11 mouse cellular contexts compared by ENCODE assay signal in genomic region chr2:60720205-60720604, GRCm38 (mm10). TPM values are rescaled to one million over a fixed set of nuclear protein-coding genes. Genes with fewer than 3 reads are reported as not detected.
DNase-seq lines count a peak whose midpoint lies in the region; ATAC-seq and TF ChIP-seq lines count a peak whose summit lies in the region.
"Had no signal": no experiment of that assay in that cellular context is flagged by ENCODE, and none has a peak within 500 bp of the region (broad histone marks: within the 10 kb centered on the region; RNA-seq: fewer than 3 reads in every experiment).

No protein-coding gene starts in this region.

- no peaks in the 10 kb centered on the region for H3K36me3 ChIP-seq in heart, embryonic 11.5 days (ENCODE audit: control insufficient read depth, insufficient read depth, low read length)
- H3K36me3 ChIP-seq in kidney, postnatal 0 days (ENCODE audit: insufficient read depth, low read length) = no peaks in the 10 kb centered on the region
- H3K36me3 ChIP-seq in forebrain, postnatal 0 days (ENCODE audit: insufficient read depth) = no peaks in the 10 kb centered on the region
- H3K36me3 ChIP-seq: embryonic facial prominence, embryonic 10.5 days; limb, embryonic 13.5 days had no signal

- no peak for ATAC-seq in heart, embryonic 11.5 days (replicated peaks; ENCODE audit: insufficient number of reproducible peaks, low FRiP score, low TSS enrichment)
- peak; percentile 52 for ATAC-seq in kidney, postnatal 0 days (replicated peaks; ENCODE audit: low FRiP score, low read depth)
- ATAC-seq in forebrain, postnatal 0 days = no peak
- no peak for ATAC-seq in monocyte, adult 5-6 weeks (replicated peaks; ENCODE audit: insufficient number of reproducible peaks, low FRiP score, low TSS enrichment, poor library complexity, severe bottlenecking)

- peaks cover 10% of the 10 kb centered on the region; the same call in 1 of the 2 replicates for H3K4me1 ChIP-seq in heart, embryonic 11.5 days (ENCODE audit: control insufficient read depth, insufficient read depth, low read length)
- H3K4me1 ChIP-seq in kidney, postnatal 0 days (replicated peaks; ENCODE audit: insufficient read depth, low read length) = peaks cover 4% of the 10 kb centered on the region; the same call in 1 of the 2 replicates
- 0 out of 2 replicates have a peak, but pooled peaks cover under 1% of the 10 kb centered on the region for H3K4me1 ChIP-seq in forebrain, postnatal 0 days (ENCODE audit: insufficient read depth)

- peak overlapping the region; percentile 6; the same call in 1 of the 2 replicates for H3K9ac ChIP-seq in heart, embryonic 11.5 days (ENCODE audit: low read depth, low read length)
- H3K9ac ChIP-seq in kidney, postnatal 0 days (ENCODE audit: low read depth, low read length) = no peak overlapping the region
- no peak overlapping the region for H3K9ac ChIP-seq in forebrain, postnatal 0 days
- H3K9ac ChIP-seq: limb, embryonic 13.5 days had no signal

- H3K9me3 ChIP-seq in heart, embryonic 11.5 days (replicated peaks; ENCODE audit: control insufficient read depth, low read length) = no peaks in the 10 kb centered on the region
- no peaks in the 10 kb centered on the region for H3K9me3 ChIP-seq in kidney, postnatal 0 days (replicated peaks; ENCODE audit: low read length)
- no peaks in the 10 kb centered on the region for H3K9me3 ChIP-seq in forebrain, postnatal 0 days (ENCODE audit: low read length)
- H3K9me3 ChIP-seq: embryonic facial prominence, embryonic 10.5 days; limb, embryonic 13.5 days had no signal

- 61% methylated on average over 8 of the region's 8 CpGs for WGBS in heart, embryonic 11.5 days (ENCODE audit: insufficient replicate concordance)
- 62% methylated on average over 8 of the region's 8 CpGs for WGBS in kidney, postnatal 0 days
- WGBS in forebrain, postnatal 0 days = 79% methylated on average over 8 of the region's 8 CpGs

- TF ChIP-seq CTCF in kidney, postnatal 0 days (IDR thresholded peaks at IDR 0.05; ENCODE audit: low read depth) = no peak
- no peak for TF ChIP-seq CTCF in forebrain, postnatal 0 days (IDR thresholded peaks at IDR 0.05; ENCODE audit: low read depth)

- 0 out of 2 replicates have a peak overlapping the region, but pooled peaks have one; percentile 14 for H3K4me2 ChIP-seq in heart, embryonic 11.5 days
- H3K4me2 ChIP-seq in kidney, postnatal 0 days (ENCODE audit: low read length) = no peak overlapping the region
- no peak overlapping the region for H3K4me2 ChIP-seq in forebrain, postnatal 0 days (ENCODE audit: low read depth)
- H3K4me2 ChIP-seq: limb, embryonic 13.5 days had no signal

- H3K4me3 ChIP-seq in heart, embryonic 11.5 days (ENCODE audit: low read depth, low read length) = no peak overlapping the region
- no peak overlapping the region for H3K4me3 ChIP-seq in kidney, postnatal 0 days (replicated peaks; ENCODE audit: low read depth, low read length)
- H3K4me3 ChIP-seq in forebrain, postnatal 0 days (ENCODE audit: low read depth, low read length) = no peak overlapping the region
- H3K4me3 ChIP-seq: embryonic facial prominence, embryonic 10.5 days; limb, embryonic 13.5 days had no signal

- peak overlapping the region; percentile 36; the same call in 1 of the 2 replicates for H3K27ac ChIP-seq in heart, embryonic 11.5 days (ENCODE audit: low read depth, low read length)
- peak overlapping the region; percentile 57 for H3K27ac ChIP-seq in kidney, postnatal 0 days
- no peak overlapping the region for H3K27ac ChIP-seq in forebrain, postnatal 0 days (ENCODE audit: low read depth, low read length)
- H3K27ac ChIP-seq: embryonic facial prominence, embryonic 10.5 days; limb, embryonic 13.5 days had no signal

- no peaks in the 10 kb centered on the region for H3K27me3 ChIP-seq in heart, embryonic 11.5 days (ENCODE audit: control insufficient read depth, insufficient read depth, low read length)
- H3K27me3 ChIP-seq in kidney, postnatal 0 days (ENCODE audit: insufficient read depth, low read length) = no peaks in the 10 kb centered on the region
- H3K27me3 ChIP-seq in forebrain, postnatal 0 days (ENCODE audit: insufficient read depth, low read length) = 0 out of 2 replicates have a peak, but pooled peaks cover 9% of the 10 kb centered on the region

- DNase-seq in ovary, adult 18-20 months (ENCODE audit: low spot score) = peak; percentile 32
- no peak for DNase-seq in ovary, postnatal 10 days (ENCODE audit: low spot score)
- DNase-seq in kidney, postnatal 0 days (ENCODE audit: low spot score) = no peak
- DNase-seq in forebrain, postnatal 0 days = no peak
- no peak for DNase-seq in left cerebral cortex, adult 18-20 months (ENCODE audit: low spot score in 2 of 2)
- no peak for DNase-seq in spleen, postnatal 4 days (ENCODE audit: low spot score in 2 of 2)

RNA-seq across cellular contexts. Expression of gene Itgb6, which starts 2.2 kb away (rescaled TPM):
- 0.20 TPM in 1 of 2 replicates, not detected in the other for polyA plus RNA-seq in heart, embryonic 11.5 days (2014; fragmentation: Nextera tagmentation; extraction: Ambion mirVana)
- polyA plus RNA-seq in kidney, postnatal 0 days (2015; fragmentation: Nextera tagmentation; extraction: Ambion mirVana) = 28.8 and 29.1 TPM in 2 replicates
- total RNA-seq in forebrain, postnatal 0 days (2014; rRNA removed) = 0.43 TPM in 1 of 2 replicates, not detected in the other
- polyA plus RNA-seq in forebrain, postnatal 0 days (2015; fragmentation: Nextera tagmentation; extraction: Ambion mirVana) = not detected in 2 replicates
- not detected for total RNA-seq in left cerebral cortex, adult 18-20 months (2021)
- total RNA-seq in monocyte, adult 5-6 weeks (2017) = not detected in 3 replicates
- total RNA-seq: hematopoietic stem cell, adult 5-6 weeks had no signal
